Mouse (Mus musculus): ENCODE measurements around the gene 2210011C24Rik.
A peak's percentile ranks its signal among the peaks of the same experiment; 100 is the strongest.
"Not testable (repeated sequence)": the region's sequence is repeated elsewhere in the genome, so short reads cannot be mapped to it uniquely, and the experiment has no call there.

The 2210011C24Rik gene

GRCm38 (mm10) chr8:83994030-83994429 lies 17.9 kb downstream of the 2210011C24Rik start:
- DNase-seq (ENCODE audit: low read depth, low spot score): no peak

DNA sequence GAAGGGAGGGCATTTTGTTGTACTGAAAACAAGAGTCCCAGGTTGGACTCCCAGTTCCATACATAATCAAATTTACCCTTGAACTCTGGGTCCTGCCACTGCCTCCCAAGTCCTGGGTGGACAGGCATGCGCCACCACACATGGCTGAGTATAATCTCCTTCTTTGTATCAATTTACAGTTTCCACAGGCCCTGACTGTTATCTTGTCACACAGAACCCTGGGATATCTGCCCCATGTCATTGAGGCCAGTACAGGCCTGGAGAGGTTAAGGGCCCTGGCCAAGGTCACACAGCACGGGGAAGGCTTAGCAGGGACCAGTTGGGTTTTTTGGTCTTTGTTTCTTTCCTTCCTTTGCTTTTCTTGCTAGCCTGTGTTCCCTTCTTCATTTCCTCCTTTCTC lies 19.5 kb downstream of the 2210011C24Rik start:
- no peak for DNase-seq (ENCODE audit: low read depth, low spot score)

DNA sequence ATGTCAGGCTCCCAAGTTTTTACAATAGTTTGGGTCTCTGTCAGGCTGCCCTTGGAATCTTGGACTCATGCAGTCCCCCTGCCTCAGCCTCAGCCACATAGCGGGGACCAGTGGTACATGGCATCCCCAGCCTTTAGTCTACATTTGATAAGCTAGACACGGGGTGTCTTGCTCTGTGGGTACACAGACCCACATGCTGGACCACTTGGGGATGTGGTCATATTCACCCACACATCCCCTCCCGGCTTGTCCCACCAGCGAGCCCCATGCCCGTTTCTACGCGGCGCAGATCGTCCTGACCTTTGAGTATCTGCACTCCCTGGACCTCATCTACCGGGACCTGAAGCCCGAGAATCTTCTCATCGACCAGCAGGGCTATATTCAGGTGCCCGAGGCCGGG lies 21.8 kb downstream of the 2210011C24Rik start:
- no peak for DNase-seq (ENCODE audit: low read depth, low spot score)

DNA sequence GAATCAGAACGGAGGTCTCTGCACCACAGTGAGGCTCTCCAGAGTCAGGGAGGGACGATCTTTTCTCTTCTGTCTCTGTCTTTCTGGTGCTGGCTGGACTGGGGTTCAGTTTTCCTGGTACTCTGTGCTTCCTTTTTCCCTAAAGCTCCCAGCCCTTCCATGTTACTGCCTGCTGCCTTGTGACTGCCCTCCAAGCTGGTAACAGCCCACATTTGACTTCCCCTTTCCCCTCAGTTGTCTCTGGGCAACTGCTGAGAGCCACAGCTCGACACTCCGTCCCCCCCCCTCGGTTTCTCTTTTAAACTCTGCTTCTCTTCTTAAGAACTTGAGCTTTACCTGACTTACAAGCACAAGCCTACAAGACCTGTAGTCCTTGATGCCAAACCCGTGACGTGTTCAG lies 22.7 kb downstream of the 2210011C24Rik start:
- no peak for DNase-seq (ENCODE audit: low read depth, low spot score)

GRCm38 (mm10) chr8:83983222-83983621 lies 28.7 kb downstream of the 2210011C24Rik start:
- not testable (repeated sequence) for DNase-seq (ENCODE audit: low read depth, low spot score)

DNA sequence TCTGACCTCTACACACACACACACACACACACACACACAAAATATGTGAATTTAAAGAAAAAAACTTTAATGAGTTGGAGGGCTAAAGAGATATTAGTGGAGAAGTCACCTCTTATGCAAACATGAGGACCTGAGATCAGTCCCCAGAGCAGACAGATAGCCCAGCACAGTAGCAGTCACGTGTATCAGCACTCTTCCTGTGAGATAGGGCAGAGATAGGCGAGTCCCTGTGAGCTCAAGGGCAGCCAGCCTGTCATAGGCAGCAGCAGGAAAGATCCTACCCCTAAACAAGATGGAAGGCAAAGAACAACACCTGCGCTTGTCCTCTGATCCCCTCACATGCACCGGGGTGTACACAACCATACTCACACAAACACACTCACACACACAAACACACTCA lies 29.5 kb downstream of the 2210011C24Rik start:
- DNase-seq (ENCODE audit: low read depth, low spot score): no peak

- DNase-seq (ENCODE audit: low read depth, low spot score): no peak
These were observed 30.4 kb downstream of the 2210011C24Rik start for GRCm38 (mm10) chr8:83981533-83981932.

DNA sequence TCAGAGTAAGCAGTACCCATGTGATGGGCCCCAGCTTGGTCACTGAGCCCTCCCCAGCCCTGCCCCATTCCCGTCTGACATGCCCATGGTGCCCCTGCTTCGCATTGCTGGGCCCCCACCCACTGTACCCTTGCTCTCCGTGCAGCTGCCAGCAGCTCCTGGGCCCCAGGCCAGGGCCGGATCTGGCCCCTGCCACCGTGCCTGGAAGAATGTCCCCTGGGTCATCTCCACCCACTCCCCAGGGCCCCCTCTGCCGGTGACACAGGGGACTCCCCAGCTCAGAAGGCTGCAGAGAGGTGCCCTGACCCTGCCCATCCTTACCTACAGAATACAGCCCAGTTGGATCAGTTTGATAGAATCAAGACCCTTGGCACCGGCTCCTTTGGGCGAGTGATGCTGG lies 31.1 kb downstream of the 2210011C24Rik start:
- DNase-seq (ENCODE audit: low read depth, low spot score): no peak

- DNase-seq (ENCODE audit: low read depth, low spot score): no peak
These were observed 31.7 kb downstream of the 2210011C24Rik start for GRCm38 (mm10) chr8:83980250-83980649.

GRCm38 (mm10) chr8:83978200-83978599 lies 33.8 kb downstream of the 2210011C24Rik start:
- DNase-seq (ENCODE audit: low read depth, low spot score): no peak

DNA sequence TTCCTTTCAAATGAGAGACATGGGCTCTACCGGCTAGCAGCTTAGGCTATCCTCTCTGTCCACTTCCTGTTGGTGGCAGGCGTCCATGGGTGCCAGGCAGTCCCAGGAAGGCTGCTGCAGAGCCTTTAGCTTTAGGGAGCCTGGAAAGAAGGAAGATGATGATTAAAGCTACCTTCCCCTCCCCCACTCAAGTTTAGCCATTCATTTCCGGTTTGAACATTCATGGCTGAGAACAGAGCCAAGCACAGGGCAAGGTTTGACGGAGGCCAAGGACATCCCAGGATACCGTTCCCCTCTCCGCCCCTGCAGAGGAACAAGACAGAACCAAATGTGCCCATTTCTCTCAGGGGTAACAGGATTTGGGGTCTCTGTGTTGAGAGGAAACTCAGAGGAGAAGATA lies 34.3 kb downstream of the 2210011C24Rik start:
- DNase-seq (ENCODE audit: low read depth, low spot score): no peak

GRCm38 (mm10) chr8:83976779-83977350 lies 35.1 kb downstream of the 2210011C24Rik start:
- DNase-seq (ENCODE audit: low read depth, low spot score): no peak

DNA sequence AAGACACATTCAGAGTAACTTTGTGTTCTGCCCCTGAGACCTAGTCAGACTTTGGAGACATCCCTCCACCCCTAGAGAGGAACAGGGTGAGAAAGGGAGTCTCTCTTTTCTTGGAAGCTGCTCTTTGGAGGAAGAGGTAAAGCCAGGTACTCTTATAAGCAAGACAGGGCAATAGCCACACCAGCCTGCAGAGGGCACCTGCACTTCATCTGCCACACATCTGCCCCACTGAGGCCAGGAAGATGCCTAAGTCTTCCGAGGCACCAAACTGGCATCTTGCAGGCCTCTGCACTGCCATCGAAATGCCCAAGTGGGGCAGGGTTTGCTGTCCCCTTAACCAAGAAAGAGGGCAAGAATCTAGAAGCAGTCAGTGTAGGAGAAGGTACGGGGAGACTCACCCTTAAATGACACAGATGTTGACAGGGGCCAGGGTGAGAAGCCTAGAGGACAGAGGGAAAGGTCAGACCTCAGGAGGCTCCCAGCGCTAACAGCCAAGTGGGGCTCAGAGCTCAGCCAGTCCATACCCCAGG lies 35.8 kb downstream of the 2210011C24Rik start:
- DNase-seq (ENCODE audit: low read depth, low spot score): no peak

- no peak for DNase-seq (ENCODE audit: low read depth, low spot score)
These were observed 37.5 kb downstream of the 2210011C24Rik start for GRCm38 (mm10) chr8:83974521-83974920.

GRCm38 (mm10) chr8:83973161-83974031 lies 38.6 kb downstream of the 2210011C24Rik start:
- DNase-seq (ENCODE audit: low read depth, low spot score): no peak

- DNase-seq (ENCODE audit: low read depth, low spot score): peak; percentile 95
These were observed 39.5 kb downstream of the 2210011C24Rik start, which contains the start of gene Prkaca for GRCm38 (mm10) chr8:83972150-83973120. Gene Prkaca (plus strand): TSS chr8:83972993.

DNA sequence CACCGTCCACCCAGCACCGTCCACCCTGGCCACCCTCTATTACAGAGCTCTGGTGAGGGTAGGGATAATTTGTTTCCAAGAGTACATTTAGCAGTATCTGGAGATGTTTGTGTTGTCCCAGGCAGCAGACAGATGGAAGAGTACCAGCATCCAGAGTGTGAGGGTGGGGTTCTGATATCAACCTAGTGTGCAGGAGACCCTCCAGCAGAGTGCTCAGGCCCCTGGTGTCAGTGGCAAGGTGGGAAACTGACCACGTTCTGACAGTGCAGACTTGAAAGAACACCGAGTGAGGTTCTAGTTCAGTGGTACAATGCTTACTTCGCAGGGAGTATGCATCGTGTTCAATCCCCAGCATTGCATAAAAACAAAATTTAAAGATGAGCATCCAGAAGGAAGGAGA lies 40.3 kb downstream of the 2210011C24Rik start:
- no peak for DNase-seq (ENCODE audit: low read depth, low spot score)

DNA sequence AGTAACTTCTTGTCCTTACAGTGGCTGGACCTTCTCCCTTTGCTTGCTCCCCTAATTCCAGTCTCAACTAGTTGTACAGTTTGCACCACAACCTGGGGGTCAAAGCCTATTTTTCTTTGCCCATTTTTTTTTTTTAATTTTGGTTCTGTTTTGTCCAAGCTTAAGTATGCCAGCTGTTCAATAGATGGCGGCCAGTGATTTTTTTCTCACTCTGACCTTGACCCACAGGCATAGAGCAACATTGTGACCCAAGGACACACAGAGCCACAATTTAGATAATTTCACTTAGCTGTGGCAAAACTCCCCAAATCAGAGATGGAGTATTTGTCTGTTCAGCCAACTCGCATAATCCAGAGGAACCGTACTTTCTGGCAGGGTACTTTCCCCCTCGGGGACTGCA lies 40.9 kb downstream of the 2210011C24Rik start:
- DNase-seq (ENCODE audit: low read depth, low spot score): no peak

DNA sequence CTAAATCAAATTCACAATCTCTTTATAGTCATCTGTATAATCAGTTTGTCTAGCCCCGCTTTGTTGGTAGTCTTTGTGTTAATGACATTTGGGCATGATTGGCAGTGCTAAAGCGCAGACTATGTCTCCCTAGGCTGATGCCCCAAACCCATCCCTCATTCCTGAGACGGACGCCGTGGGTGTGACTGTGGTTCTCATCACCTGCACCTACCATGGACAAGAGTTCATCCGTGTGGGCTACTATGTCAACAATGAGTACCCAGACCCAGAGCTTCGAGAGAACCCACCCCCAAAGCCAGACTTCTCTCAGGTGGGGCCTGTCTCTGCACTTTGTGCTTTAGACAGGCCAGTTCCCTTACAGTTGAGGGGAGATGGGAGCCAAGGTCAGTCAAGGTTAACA lies 44.3 kb downstream of the 2210011C24Rik start:
- no peak for DNase-seq (ENCODE audit: low read depth, low spot score)

DNA sequence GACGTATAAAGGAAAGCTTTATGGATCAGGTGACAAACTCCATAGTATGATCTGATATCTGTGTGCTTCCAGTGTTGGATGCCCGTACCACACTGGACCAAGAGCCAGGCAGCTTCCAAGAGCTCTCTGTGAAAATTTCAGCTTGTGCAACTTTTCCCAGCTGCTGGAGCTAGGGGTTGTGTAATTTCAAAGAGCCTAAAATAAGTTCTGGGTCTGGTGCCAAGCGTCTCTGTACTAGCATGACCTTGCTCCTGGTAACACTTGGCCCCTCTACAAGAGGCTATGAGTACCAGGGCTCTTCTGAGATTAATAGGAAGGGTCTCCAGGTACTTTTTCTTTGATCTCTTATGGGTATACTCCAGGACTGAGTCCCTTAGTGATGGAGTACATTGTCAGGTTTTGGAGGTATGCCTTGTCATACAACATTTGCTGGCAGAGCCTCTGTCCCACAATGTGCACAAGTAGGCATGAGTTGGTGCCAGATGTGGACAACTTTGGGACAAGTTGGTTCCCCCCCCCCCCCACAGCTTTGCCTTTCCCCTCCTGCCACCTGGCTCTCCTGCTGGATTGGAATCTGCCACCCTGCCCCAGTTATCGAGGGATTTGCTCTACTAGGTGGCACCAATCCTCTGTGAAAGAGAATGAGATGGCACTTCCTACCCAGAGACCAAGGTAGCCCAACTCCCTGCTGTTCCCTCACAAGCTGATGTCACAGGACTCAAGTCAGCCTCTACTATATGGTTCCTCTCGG lies 47.8 kb downstream of the 2210011C24Rik start:
- no peak for DNase-seq (ENCODE audit: low read depth, low spot score)
